Mouse (Mus musculus) ES-Bruce4 (cell line): ENCODE data around the gene Fasl. TPM values are rescaled to one million over a fixed set of nuclear protein-coding genes. Genes with fewer than 3 reads are reported as not detected.

Source experiments
- H3K27ac ChIP-seq: 2 replicates; pipeline ENCODE4 v1.5.1; 2012; ENCODE audit warnings: low read length, inconsistent platforms; ENCODE audit not compliant: insufficient read depth
- H3K27me3 ChIP-seq: 2 replicates; pipeline ENCODE4 v1.6.1; 2012; ENCODE audit warnings: mild to moderate bottlenecking, low read length, inconsistent platforms; ENCODE audit not compliant: control insufficient read depth, poor library complexity, insufficient read depth, severe bottlenecking
- H3K36me3 ChIP-seq: 2 replicates; pipeline ENCODE4 v1.6.1; 2012; ENCODE audit warnings: inconsistent platforms, mild to moderate bottlenecking, low read length, moderate library complexity; ENCODE audit not compliant: control insufficient read depth, poor library complexity, insufficient read depth, severe bottlenecking
- H3K4me1 ChIP-seq: one replicate; pipeline ENCODE4 v1.8.1; 2011; ENCODE audit warnings: low read length; ENCODE audit not compliant: control insufficient read depth, insufficient read depth
- H3K4me3 ChIP-seq: 2 replicates; pipeline ENCODE4 v1.5.1; 2011; ENCODE audit warnings: low read depth, mild to moderate bottlenecking, low read length
- H3K9ac ChIP-seq: 2 replicates; pipeline ENCODE4 v1.6.1; 2012; ENCODE audit warnings: low read depth, mild to moderate bottlenecking, inconsistent platforms; ENCODE audit not compliant: poor library complexity, severe bottlenecking
- H3K9me3 ChIP-seq: replicated peaks from 2 replicates; pipeline ENCODE4 v1.6.1; 2012; ENCODE audit warnings: mild to moderate bottlenecking, low read length, inconsistent platforms; ENCODE audit not compliant: control insufficient read depth, poor library complexity, insufficient read depth, severe bottlenecking
- CTCF ChIP-seq: IDR thresholded peaks from one replicate; pipeline ENCODE4 v1.8.1; 2011; ENCODE audit warnings: low read depth, low read length
- EP300 ChIP-seq: IDR thresholded peaks from 2 replicates; pipeline ENCODE4 v1.6.1; 2011; ENCODE audit warnings: low read depth, low read length; ENCODE audit not compliant: insufficient read depth
- POLR2A ChIP-seq: IDR thresholded peaks from one replicate; pipeline ENCODE4 v1.8.1; 2011; ENCODE audit warnings: low read length; ENCODE audit not compliant: insufficient read depth
- polyA plus RNA-seq: library from polyadenylated mRNA; stranded (reverse); fragments of >200 nt; gene quantifications from 2 replicates; pipeline ENCODE4 v1.2.4, GENCODE M21; 2011; ENCODE audit warnings: low read depth; ENCODE audit not compliant: missing spikeins, insufficient read depth, insufficient read length

Gene Fasl
- polyA plus RNA-seq, 1 experiment, result not detected

DNA sequence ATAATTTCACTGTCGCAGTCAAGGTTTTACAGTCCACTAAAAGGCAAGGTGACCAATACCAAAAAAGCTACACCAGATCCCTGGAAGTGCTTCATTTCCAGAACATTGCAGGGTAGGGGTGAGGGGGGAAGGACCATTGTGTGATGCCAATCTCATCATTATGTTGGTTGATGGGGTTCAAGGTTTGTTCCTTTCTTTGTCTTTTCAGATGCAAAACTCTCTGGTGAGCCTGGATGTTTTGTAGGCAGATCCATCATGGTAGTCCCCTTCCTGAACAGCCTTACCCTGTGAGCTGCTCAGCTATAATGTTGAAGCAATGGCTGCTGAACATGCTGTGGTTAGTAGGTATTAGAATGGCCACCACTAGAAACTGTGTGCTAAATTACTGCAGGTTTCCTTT lies 19.0 kb downstream of the Fasl start:
- H3K9me3 ChIP-seq, result no peaks in the 10 kb centered on the region
- TF ChIP-seq CTCF (no peak), POLR2A (no peak), EP300 (no peak)
- H3K27me3 ChIP-seq, result no peaks in the 10 kb centered on the region
- no peaks in the 10 kb centered on the region for H3K4me1 ChIP-seq
- H3K4me3 ChIP-seq, result no peak overlapping the region
- no peak overlapping the region for H3K9ac ChIP-seq
- no peak overlapping the region for H3K27ac ChIP-seq
- H3K36me3 ChIP-seq, result no peaks in the 10 kb centered on the region

DNA sequence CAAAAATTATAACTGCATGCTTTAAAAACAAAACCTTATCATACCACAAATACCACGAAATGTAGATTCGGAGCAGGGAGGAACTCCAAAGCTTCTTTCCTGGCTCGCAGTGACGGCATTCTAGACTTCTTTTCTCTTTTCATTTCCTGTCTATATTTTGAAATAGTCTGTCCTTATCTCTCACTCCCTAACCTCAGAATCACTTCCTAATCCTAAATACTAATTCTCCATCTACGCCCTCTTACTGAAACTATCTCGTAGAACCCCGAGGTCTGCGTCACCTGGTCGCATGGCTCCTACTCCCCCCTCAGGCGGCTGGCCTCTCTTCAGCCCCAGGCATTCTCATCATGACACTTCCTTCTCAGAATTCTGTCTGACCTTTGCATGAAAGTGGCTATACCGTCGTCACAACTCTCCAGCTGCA lies 21.2 kb downstream of the Fasl start:
- H3K27me3 ChIP-seq, result no peaks in the 10 kb centered on the region

DNA sequence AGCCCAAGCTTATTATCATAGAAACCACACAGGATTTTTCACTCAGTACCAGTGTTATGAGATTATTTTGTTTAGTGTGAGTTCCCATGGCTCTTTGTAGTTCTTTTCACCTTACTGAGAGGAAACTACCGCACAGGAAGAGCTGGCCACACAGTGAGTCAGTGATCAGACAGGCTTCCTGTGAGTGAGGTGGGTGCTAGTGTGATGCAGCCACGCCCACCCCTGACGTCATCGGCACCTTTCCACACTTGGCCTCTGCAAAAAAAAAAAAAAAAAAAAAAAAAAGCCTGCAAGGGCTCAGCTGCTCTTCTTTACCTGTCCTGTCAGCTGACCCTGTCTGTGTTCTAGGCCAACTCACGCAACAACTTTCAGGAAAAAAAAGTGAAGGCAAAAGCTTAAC lies 21.6 kb downstream of the Fasl start:
- H3K36me3 ChIP-seq, result no peaks in the 10 kb centered on the region
- TF ChIP-seq EP300, result no peak
- no peak for TF ChIP-seq CTCF
- TF ChIP-seq POLR2A, result no peak
- no peaks in the 10 kb centered on the region for H3K4me1 ChIP-seq
- H3K9ac ChIP-seq, result no peak overlapping the region
- H3K27me3 ChIP-seq, result no peaks in the 10 kb centered on the region
- H3K27ac ChIP-seq, result no peak overlapping the region
- H3K9me3 ChIP-seq, result no peaks in the 10 kb centered on the region
- no peak overlapping the region for H3K4me3 ChIP-seq

More for the DNA sequence above, 21.2 kb downstream of the Fasl start:
- Histone ChIP-seq H3K9ac (no peak overlapping the region), H3K36me3 (no peaks in the 10 kb centered on the region), H3K9me3 (no peaks in the 10 kb centered on the region), H3K4me3 (no peak overlapping the region), H3K4me1 (no peaks in the 10 kb centered on the region), H3K27ac (no peak overlapping the region)
- TF ChIP-seq CTCF, result no peak
- no peak for TF ChIP-seq POLR2A
- TF ChIP-seq EP300, result no peak

DNA sequence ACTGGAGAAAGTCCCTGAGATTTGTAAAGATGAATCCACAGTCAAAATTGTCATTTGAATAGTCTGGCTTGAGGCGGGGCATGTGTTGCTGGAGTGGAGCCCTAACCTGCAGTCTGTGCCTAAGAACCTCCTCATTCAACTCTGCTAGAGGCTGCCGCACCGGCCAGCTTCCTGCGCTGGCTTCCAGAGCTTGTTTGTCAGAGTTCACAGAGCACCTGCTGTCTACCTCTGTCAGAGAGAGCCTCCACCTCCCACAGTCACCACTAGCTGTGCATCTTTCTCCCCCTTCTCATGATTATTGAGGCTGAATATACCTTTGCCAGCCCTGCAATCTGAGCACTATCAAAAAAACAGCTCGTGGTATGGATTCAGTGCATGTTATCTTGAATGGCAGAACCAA lies 22.4 kb downstream of the Fasl start:
- no peaks in the 10 kb centered on the region for H3K4me1 ChIP-seq
- H3K4me3 ChIP-seq, result no peak overlapping the region
- TF ChIP-seq CTCF (no peak), POLR2A (no peak)
- H3K36me3 ChIP-seq, result no peaks in the 10 kb centered on the region
- H3K9me3 ChIP-seq, result no peaks in the 10 kb centered on the region
- no peaks in the 10 kb centered on the region for H3K27me3 ChIP-seq
- no peak overlapping the region for H3K9ac ChIP-seq
- no peak overlapping the region for H3K27ac ChIP-seq

DNA sequence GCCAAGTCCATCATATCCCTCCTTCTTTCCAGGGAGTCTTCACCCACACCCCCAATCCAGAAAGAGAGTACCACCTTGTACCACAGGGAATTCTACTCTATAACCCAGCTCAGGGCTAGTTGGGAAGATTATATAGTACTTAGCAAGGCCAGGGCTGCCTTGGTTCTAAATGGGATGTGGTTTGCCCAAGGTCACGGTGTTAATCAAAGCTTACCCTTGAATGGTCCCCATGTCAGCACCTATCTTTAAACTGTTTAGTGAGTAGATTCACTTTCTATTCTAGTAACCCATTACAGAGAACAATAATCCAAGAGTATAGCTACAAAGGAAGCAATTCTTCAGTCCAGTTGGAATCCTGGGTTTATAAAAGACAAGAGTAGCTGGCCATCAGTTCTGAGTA lies 23.3 kb downstream of the Fasl start:
- TF ChIP-seq POLR2A (no peak), EP300 (no peak), CTCF (no peak)
- Histone ChIP-seq H3K36me3 (no peaks in the 10 kb centered on the region), H3K27me3 (no peaks in the 10 kb centered on the region), H3K9ac (no peak overlapping the region), H3K4me3 (no peak overlapping the region), H3K27ac (no peak overlapping the region), H3K4me1 (no peaks in the 10 kb centered on the region), H3K9me3 (no peaks in the 10 kb centered on the region)

DNA sequence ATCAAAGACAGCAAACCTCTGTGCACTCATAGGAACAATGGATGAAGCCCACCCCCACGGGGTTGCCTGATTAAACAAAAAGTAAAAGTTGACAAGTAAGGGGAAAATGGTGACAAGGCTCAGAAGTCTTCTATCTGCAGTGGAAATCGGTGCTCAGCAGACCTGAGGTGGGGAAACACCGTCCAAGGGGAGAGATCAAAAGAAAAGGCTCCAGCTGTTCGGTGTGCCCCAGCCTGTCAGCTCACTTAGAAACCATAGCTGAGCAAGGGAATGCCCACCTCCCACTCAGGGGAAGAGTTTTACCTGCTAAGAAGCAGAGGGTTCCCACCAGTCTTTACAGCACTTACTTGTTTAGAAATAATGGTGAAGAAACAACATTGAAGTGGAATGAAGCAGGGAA lies 26.7 kb downstream of the Fasl start:
- Histone ChIP-seq H3K9me3 (no peaks in the 10 kb centered on the region), H3K27ac (no peak overlapping the region), H3K27me3 (no peaks in the 10 kb centered on the region), H3K4me3 (no peak overlapping the region), H3K9ac (no peak overlapping the region), H3K4me1 (no peaks in the 10 kb centered on the region), H3K36me3 (no peaks in the 10 kb centered on the region)
- TF ChIP-seq POLR2A (no peak), EP300 (no peak), CTCF (no peak)
